Mouse (Mus musculus): ENCODE results near the gene Abhd4.

DNA sequence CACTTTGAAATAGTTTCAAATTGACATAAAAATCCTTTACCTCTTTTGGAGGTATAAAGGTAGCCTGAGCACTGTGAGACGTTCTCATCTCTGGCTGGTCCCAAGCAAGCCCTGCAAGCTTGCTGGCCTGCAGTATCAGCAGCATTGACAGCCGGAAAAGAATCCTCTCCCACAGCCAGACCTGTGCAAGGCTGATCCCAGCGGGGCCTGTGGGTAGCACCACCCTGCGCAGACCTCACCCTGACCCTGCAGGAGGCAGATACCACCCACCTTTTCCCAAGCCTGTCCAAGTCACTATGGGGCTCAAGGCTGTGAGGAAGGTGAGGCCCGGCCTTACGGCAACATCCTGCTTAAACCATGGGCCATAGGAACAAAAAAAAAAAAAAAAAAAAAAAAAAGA is 12.0 kb downstream of the Abhd4 start:
- TF ChIP-seq CTCF (IDR thresholded peaks at IDR 0.05; ENCODE audit: borderline replicate concordance, control insufficient read depth, extremely low read depth, insufficient read depth, low read length, poor library complexity) (no peak), POLR2A (IDR thresholded peaks at IDR 0.05; ENCODE audit: control insufficient read depth, extremely low read depth, insufficient read depth, low read length, poor library complexity) (no peak)

Measured in thymus, adult 2 months (tissue).